Mouse (Mus musculus): Measurements from ENCODE around the gene Aqp3.

GRCm38 (mm10) chr4:41056253-41056652 is 41.7 kb downstream of the Aqp3 start:
- TF ChIP-seq CTCF (IDR thresholded peaks at IDR 0.05; ENCODE audit: low read depth) (no peak), EP300 (IDR thresholded peaks at IDR 0.05; ENCODE audit: low read depth) (no peak)

All from liver, postnatal 0 days (tissue).